Mouse (Mus musculus) embryonic facial prominence, embryonic 15.5 days (tissue): ENCODE data around the gene Spry1. TPM values are rescaled to one million over a fixed set of nuclear protein-coding genes. Genes with fewer than 3 reads are reported as not detected.

Experiments
- polyA plus RNA-seq: library from polyadenylated mRNA; unstranded; fragments of >200 nt; fragmentation: Nextera tagmentation; extraction: Ambion mirVana; gene quantifications from 2 replicates; pipeline ENCODE4 v1.2.1, GENCODE M21; 2015

The Spry1 gene
- polyA plus RNA-seq, 1 experiment from 2014 or later: 17.0 TPM

Other genes with a start within 250 kb of the Spry1 start
- 34.7 and 38.9 TPM in 2 replicates for gene Spata5, start 220.1 kb upstream of the Spry1 start, polyA plus RNA-seq
- gene Nudt6, start 219.7 kb upstream of the Spry1 start, polyA plus RNA-seq: 4.9 and 6.2 TPM in 2 replicates
- 5.4 and 6.8 TPM in 2 replicates for gene Gm5148, start 84.5 kb downstream of the Spry1 start, polyA plus RNA-seq